Mouse (Mus musculus) layer of hippocampus, adult 9-10 months (tissue): ENCODE data around the gene Rala.

ENCODE experiments used
- DNase-seq: peaks from one replicate; pipeline ENCODE4 v3.0.0; 2022; ENCODE audit warnings: low spot score

Gene Rala

GRCm38 (mm10) chr13:17879061-17879460, 65.0 kb downstream of the Rala start:
- DNase-seq = no peak

GRCm38 (mm10) chr13:17866741-17867140, 77.3 kb downstream of the Rala start:
- no peak for DNase-seq

DNA sequence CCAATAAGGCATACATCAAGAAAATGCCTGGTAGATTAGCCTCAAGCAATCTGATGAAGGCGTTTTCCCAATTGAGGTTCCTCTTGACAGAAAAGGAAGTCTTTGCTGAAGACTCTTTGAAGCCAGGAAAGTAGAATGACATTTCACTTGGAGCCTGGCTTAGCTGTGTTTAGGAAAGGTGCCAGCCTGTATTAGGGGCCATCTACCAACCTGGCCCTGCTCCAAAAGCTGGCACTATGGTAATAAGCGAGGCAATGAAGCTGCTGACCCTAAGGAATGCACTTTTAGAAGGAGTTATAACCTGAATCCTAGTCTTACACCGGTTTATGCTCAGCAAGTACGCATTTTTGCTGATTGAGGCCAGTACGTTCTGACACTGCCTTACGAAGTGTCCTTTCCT, 83.5 kb downstream of the Rala start:
- DNase-seq = no peak

GRCm38 (mm10) chr13:17859365-17860033, 84.5 kb downstream of the Rala start:
- no peak for DNase-seq

DNA sequence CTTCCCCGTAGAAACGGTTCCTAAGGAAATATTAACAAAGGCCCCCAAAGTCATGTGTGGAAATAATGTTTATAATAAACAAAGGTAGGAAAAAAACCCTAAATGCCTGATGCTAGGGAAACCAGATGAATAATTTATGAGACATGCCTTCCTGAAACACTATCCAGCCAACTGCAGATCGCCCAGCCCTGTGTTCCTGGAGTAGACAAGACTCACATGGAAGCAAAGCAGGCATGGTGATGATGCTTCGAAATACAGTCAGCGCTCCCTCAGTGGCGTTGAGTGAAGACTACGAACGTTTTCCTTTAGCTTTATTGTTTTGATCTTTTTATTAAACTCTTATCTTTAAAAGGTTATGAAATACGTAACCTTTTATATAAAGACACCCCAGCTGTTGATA, 87.0 kb downstream of the Rala start:
- DNase-seq = no peak

DNA sequence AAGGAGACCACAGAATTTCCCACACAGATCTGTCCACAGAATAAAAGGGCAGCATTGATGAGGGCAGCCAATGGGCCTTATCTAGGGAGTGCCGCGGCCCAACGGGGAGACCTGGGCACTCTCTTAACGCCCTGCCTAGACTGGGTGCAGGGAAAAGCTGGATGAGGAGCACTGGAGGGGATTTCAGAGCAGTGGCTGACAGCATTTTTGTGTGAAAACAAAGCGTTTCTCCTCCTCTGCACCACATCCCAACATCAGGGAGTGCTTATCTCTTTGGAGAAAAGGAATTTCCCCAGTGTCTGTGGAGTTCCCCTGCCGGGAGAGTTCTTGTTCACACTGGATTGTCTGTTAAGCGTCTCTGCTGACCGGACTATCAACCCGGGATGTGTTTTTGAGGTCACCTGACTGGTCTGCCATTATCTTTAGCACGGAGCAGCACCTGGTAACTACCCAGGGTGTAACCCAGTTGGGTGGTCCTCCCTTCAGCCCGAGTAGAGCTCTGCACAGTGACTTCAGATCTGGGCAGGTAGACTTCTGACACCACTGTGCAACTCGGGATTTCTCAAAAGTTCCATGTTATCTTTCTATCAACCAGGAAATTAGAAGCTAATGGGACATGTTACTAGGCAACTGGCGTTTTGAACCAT, 88.4 kb downstream of the Rala start:
- DNase-seq = no peak

- DNase-seq = no peak
These were observed 89.3 kb downstream of the Rala start for GRCm38 (mm10) chr13:17854755-17855154.

DNA sequence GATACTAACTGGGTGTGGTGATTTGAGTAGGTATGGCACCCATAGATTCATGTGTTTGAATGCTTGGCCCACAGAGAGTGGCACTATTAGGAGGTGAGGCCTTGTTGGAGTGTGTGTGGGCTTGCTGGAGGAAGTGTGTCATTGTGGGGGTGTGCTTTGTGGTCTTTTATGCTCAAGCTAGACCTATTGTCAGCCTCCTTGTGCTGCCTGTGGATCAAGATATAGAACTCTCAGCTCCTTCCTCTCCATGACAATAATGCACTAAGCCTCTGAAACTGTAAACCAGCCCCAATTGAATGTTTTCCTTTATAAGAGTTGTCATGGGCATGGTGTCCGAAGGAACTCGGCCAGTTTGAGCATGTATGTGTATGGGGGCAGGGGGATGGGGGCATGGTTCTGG, 100.7 kb downstream of the Rala start:
- DNase-seq = no peak

GRCm38 (mm10) chr13:17842756-17843155, 101.3 kb downstream of the Rala start:
- no peak for DNase-seq

GRCm38 (mm10) chr13:17839137-17839536, 104.9 kb downstream of the Rala start:
- no peak for DNase-seq

DNA sequence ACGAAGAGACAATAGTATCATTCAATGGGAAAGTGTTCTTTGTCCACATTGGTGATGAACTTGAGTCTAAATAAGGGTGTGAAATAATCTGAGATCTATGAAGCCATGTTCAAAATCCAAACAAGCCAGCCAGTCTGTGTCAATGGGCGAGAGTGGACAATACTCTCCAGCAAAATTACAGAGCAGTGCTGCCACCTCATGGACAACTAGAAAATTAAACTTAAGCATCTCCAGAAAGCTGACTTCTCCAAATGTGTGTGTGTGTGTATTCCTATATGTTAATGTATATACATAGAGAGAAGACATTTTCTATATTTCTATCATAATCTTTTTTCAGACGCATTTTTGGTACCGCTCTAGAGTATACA, 105.6 kb downstream of the Rala start:
- DNase-seq = no peak

DNA sequence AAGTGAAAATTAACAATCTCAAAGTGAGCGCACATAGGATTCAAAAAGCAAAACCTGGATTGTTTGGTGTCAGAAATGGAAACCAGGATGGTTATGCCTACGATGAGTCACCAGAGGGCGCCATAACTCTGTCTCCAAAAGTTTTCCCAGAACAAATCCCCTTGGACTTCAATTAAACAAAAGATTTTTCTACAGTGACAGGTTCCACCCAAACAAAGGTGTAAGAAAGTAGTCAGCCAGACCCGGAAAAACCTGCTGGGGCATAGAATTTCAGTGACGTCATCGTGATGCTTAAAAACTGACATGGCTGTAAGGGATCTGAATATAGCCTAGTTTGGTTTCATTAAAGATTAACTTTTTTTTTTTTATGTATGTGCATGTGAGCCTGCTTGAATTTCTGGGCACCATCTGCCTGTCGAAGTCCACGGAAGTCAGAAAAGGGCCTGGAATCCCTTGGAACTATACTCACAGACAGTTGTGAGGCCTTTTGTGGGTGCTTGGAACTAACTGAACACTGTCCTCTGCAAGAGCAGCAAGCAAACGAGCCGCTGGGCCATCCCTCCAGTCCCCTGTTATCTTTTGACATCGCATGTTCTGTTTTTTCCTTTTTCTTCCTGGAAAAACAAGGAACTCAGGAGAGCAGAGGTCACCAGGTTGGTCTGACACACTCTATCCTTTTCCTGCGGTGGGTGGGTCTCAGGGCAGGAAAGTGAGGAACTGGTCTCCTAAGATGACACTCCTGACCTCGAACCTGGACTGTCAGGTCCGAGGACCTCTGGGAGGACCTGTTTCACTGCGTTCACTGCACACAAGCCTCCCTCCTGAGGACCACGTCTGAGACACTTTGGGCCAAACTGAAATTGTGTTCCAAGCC, 106.2 kb downstream of the Rala start:
- no peak for DNase-seq

DNA sequence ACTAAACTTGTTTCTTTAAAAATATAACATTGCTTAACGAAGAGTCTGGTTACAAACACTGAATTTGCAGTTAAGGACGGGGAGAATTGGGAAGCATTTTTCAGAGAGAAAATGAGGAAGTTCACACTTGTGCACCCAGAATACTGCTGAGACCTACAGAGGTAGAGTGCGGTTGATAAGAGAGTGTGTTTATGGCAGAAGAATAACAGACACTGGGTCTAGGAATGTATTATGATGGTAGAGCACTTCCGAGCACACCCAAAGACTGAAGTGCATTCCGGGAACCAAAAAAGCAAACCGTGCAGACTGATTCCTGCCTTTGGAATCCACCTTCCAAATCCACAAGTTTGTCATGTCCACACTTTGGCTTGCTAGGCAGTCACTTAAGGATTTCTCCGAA, 107.2 kb downstream of the Rala start:
- DNase-seq = no peak

- DNase-seq = no peak
These were observed 111.1 kb downstream of the Rala start for GRCm38 (mm10) chr13:17832940-17833339.
